Mouse (Mus musculus): ENCODE measurements at regions not wholly inside any gene's neighbourhood (a gene's known extent, or its start where the extent isn't known, plus 50 kb on each side); places are given as distances from the start of the nearest gene placed in this dataset. TPM values are rescaled to one million over a fixed set of nuclear protein-coding genes. Genes with fewer than 3 reads are reported as not detected.

DNA sequence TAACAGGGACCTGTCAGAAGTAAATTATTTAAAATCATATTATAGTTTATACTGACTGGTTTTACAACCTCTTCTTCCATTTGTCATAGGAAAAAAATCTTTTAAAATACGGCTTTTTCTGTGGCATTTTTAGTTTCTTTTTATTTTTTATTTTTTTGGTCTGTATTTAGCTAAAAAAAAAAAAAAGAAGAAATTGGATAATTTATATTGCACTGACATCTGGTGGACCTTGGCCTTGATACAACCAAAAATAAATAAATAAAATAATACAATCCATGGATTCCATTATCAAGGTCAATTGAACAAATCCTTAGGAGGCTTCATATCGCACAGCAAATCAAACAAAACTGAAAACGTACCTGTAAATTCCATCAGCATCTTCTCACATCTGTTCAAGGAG is 1352.5 kb downstream of the Zpld1 start:
- H3K4me3 ChIP-seq (replicated peaks; ENCODE audit: low read length), result no peak overlapping the region
- H3K27me3 ChIP-seq (replicated peaks; ENCODE audit: control insufficient read depth, insufficient read depth, low read length), result no peaks in the 10 kb centered on the region
- H3K36me3 ChIP-seq (ENCODE audit: control insufficient read depth, insufficient read depth), result no peaks in the 10 kb centered on the region
- ATAC-seq, result no peak
- H3K4me1 ChIP-seq (replicated peaks; ENCODE audit: control insufficient read depth, insufficient read depth, low read length), result no peaks in the 10 kb centered on the region
- no peak overlapping the region for H3K4me2 ChIP-seq (ENCODE audit: low read length)
- no peaks in the 10 kb centered on the region for H3K9me3 ChIP-seq (ENCODE audit: control insufficient read depth, low read length)
- WGBS, result 86% methylated on average over 3 of the region's 3 CpGs
- no peak overlapping the region for H3K9ac ChIP-seq (replicated peaks; ENCODE audit: low read depth, low read length)
- no peak overlapping the region for H3K27ac ChIP-seq (ENCODE audit: low read length)

DNA sequence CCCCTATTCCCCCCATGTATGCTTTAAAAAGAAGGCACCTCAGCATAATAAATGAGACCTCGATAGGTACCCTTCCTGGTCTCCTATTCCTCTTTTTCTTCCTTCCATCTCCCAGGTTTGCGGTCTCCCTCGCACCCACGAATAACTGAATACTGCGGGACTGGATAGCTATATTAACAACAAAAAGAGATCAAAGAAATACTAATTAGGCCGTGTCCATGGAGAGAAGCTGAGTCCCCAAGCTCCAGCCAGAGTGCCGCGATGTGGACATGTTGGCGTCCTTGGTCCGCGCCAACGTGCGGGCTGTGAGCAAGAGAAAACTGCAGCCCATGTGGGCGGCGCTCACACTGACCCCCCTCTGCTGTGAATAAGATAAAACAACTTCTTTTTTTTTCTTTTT is 1382.0 kb downstream of the Zpld1 start:
- no peaks in the 10 kb centered on the region for H3K36me3 ChIP-seq (ENCODE audit: control insufficient read depth, insufficient read depth)
- ATAC-seq, result no peak
- H3K27ac ChIP-seq (ENCODE audit: low read length), result no peak overlapping the region
- no peak overlapping the region for H3K4me3 ChIP-seq (replicated peaks; ENCODE audit: low read length)
- no peaks in the 10 kb centered on the region for H3K4me1 ChIP-seq (replicated peaks; ENCODE audit: control insufficient read depth, insufficient read depth, low read length)
- H3K9ac ChIP-seq (replicated peaks; ENCODE audit: low read depth, low read length), result no peak overlapping the region
- no peaks in the 10 kb centered on the region for H3K9me3 ChIP-seq (ENCODE audit: control insufficient read depth, low read length)
- no peaks in the 10 kb centered on the region for H3K27me3 ChIP-seq (replicated peaks; ENCODE audit: control insufficient read depth, insufficient read depth, low read length)
- 96% methylated on average over 15 of the region's 15 CpGs for WGBS
- H3K4me2 ChIP-seq (ENCODE audit: low read length), result no peak overlapping the region

DNA sequence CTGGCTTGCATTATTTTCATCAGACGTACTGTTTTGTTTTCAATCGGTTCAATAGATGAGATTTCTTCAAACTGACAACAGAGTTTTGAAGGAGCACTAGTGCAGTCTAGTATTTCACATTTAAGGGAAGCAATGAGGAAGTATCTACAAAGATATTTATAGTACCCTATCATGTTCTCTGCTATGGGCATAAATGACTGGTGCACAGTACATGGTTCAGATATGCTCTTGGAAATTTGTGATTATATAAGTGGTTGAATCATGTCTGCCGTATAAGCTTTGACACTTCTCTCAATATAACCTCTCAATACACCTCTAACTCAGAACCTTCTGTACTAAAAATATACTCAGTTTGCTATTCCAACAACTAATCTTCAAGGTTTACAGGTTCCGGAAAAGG is 1390.7 kb downstream of the Zpld1 start:
- Histone ChIP-seq H3K4me2 (ENCODE audit: low read length) (no peak overlapping the region), H3K9me3 (ENCODE audit: control insufficient read depth, low read length) (no peaks in the 10 kb centered on the region), H3K9ac (replicated peaks; ENCODE audit: low read depth, low read length) (no peak overlapping the region), H3K4me3 (replicated peaks; ENCODE audit: low read length) (no peak overlapping the region), H3K36me3 (ENCODE audit: control insufficient read depth, insufficient read depth) (no peaks in the 10 kb centered on the region), H3K27ac (ENCODE audit: low read length) (no peak overlapping the region), H3K27me3 (replicated peaks; ENCODE audit: control insufficient read depth, insufficient read depth, low read length) (no peaks in the 10 kb centered on the region), H3K4me1 (replicated peaks; ENCODE audit: control insufficient read depth, insufficient read depth, low read length) (no peaks in the 10 kb centered on the region)
- no peak for ATAC-seq
- 94% methylated on average over 4 of the region's 4 CpGs for WGBS

DNA sequence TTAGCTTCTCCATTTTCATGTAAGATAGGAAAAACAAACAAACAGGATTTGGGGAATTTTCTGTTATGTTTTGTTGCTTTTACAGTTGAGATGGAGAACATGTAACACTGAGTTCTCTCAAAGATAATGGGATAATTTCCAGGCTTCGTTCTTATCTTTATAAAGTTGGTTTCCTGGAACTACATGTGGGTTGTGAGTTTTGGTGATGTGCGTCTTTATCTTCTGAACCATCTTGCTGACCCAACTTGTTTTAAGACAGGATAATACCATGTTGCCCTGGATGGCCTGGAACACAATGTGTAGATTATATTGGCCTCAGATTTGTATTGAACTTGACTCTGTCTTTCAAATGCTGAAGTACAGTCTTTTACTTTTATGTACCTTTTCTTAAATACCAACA is 1394.0 kb downstream of the Zpld1 start:
- WGBS, result 91% methylated on average over 2 of the region's 2 CpGs

DNA sequence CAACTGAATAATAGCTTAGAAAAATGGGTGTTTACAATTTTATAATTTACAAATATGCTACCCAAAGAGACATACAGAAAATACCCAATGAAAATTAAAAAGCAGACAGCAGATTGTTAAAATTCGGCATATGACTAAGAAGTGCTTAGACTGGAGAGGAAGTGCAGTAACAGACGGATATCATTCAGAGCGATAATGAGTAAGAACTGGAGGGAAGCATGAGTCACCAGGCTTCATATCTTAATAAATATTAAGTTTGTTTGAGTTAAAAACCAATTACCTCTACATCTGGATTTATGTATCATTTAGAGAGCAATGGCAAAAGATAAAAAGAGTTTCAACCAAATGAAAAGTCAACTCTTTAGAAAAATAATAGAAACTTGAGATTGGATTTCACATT is 1413.5 kb upstream of the Alcam start:
- WGBS, result 93% methylated on average over 3 of the region's 3 CpGs
- H3K36me3 ChIP-seq (ENCODE audit: control insufficient read depth, insufficient read depth), result no peaks in the 10 kb centered on the region
- no peak overlapping the region for H3K4me3 ChIP-seq (replicated peaks; ENCODE audit: low read length)
- no peaks in the 10 kb centered on the region for H3K4me1 ChIP-seq (replicated peaks; ENCODE audit: control insufficient read depth, insufficient read depth, low read length)
- no peaks in the 10 kb centered on the region for H3K27me3 ChIP-seq (replicated peaks; ENCODE audit: control insufficient read depth, insufficient read depth, low read length)
- no peak overlapping the region for H3K4me2 ChIP-seq (ENCODE audit: low read length)
- no peaks in the 10 kb centered on the region for H3K9me3 ChIP-seq (ENCODE audit: control insufficient read depth, low read length)
- no peak overlapping the region for H3K27ac ChIP-seq (ENCODE audit: low read length)
- H3K9ac ChIP-seq (replicated peaks; ENCODE audit: low read depth, low read length), result no peak overlapping the region
- no peak for ATAC-seq

More for the DNA sequence above, 1394.0 kb downstream of the Zpld1 start:
- ATAC-seq, result no peak
- Histone ChIP-seq H3K4me1 (replicated peaks; ENCODE audit: control insufficient read depth, insufficient read depth, low read length) (no peaks in the 10 kb centered on the region), H3K27ac (ENCODE audit: low read length) (no peak overlapping the region), H3K4me2 (ENCODE audit: low read length) (no peak overlapping the region), H3K4me3 (replicated peaks; ENCODE audit: low read length) (no peak overlapping the region), H3K36me3 (ENCODE audit: control insufficient read depth, insufficient read depth) (no peaks in the 10 kb centered on the region), H3K27me3 (replicated peaks; ENCODE audit: control insufficient read depth, insufficient read depth, low read length) (no peaks in the 10 kb centered on the region), H3K9me3 (ENCODE audit: control insufficient read depth, low read length) (no peaks in the 10 kb centered on the region), H3K9ac (replicated peaks; ENCODE audit: low read depth, low read length) (no peak overlapping the region)

DNA sequence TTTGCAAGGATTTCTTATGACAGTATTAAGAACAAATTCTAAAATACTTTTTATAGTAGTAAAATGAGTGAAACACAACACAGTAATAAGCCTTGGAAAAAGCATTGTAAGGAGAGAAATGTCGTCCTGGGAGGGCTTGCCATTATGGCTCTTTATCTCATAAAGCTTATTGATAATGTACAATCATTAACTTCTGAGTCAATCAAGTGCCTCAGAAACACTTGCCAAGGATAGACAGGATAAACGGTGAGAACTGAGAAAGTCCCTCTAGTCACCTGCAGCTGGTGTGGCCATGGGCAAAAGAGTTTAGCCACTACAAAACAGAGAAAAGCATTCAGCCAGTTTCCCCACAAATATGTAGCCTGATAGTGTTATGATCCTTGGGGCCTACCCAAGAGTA is 1386.8 kb upstream of the Alcam start:
- whole genome bisulfite sequencing, result 82% methylated on average over 2 of the region's 2 CpGs

More for the DNA sequence above, 1386.8 kb upstream of the Alcam start:
- H3K9ac ChIP-seq (replicated peaks; ENCODE audit: low read depth, low read length), result no peak overlapping the region
- no peak overlapping the region for H3K4me3 ChIP-seq (replicated peaks; ENCODE audit: low read length)
- no peak overlapping the region for H3K27ac ChIP-seq (ENCODE audit: low read length)
- no peak overlapping the region for H3K4me2 ChIP-seq (ENCODE audit: low read length)
- no peaks in the 10 kb centered on the region for H3K9me3 ChIP-seq (ENCODE audit: control insufficient read depth, low read length)
- H3K36me3 ChIP-seq (ENCODE audit: control insufficient read depth, insufficient read depth), result no peaks in the 10 kb centered on the region
- no peak for ATAC-seq
- no peaks in the 10 kb centered on the region for H3K4me1 ChIP-seq (replicated peaks; ENCODE audit: control insufficient read depth, insufficient read depth, low read length)
- H3K27me3 ChIP-seq (replicated peaks; ENCODE audit: control insufficient read depth, insufficient read depth, low read length), result no peaks in the 10 kb centered on the region

Small RNAs in the stretch of these regions (microRNA-seq; reads per million reads assigned to microRNA genes)
- gene Gm25041, result not detected

Data from forebrain, embryonic 16.5 days (tissue).